Mouse (Mus musculus): ENCODE data around the gene Bcdin3d.

The Bcdin3d gene

GRCm38 (mm10) chr15:99474576-99474926, at the start of gene Bcdin3d:
Gene Bcdin3d (minus strand): TSS chr15:99474730.
- under 1% methylated on average over 26 of the region's 26 CpGs for whole genome bisulfite sequencing

GRCm38 (mm10) chr15:99520306-99520705, 45.8 kb upstream of the Bcdin3d start:
- 68% methylated on average over 7 of the region's 7 CpGs for WGBS

GRCm38 (mm10) chr15:99519626-99520025, 45.1 kb upstream of the Bcdin3d start:
- WGBS, result 85% methylated on average over 9 of the region's 9 CpGs

GRCm38 (mm10) chr15:99517715-99518114, 43.2 kb upstream of the Bcdin3d start:
- WGBS, result 67% methylated on average over 7 of the region's 7 CpGs

GRCm38 (mm10) chr15:99516715-99517114, 42.2 kb upstream of the Bcdin3d start:
- 60% methylated on average over 8 of the region's 8 CpGs for WGBS

GRCm38 (mm10) chr15:99511797-99512525, 37.4 kb upstream of the Bcdin3d start:
- WGBS, result 62% methylated on average over 15 of the region's 15 CpGs

- 63% methylated on average over 3 of the region's 3 CpGs for WGBS
These were observed 36.1 kb upstream of the Bcdin3d start for GRCm38 (mm10) chr15:99510621-99511020.

- 83% methylated on average over 7 of the region's 7 CpGs for WGBS
These were observed 35.3 kb upstream of the Bcdin3d start for GRCm38 (mm10) chr15:99509840-99510239.

GRCm38 (mm10) chr15:99505324-99506095, 31.0 kb upstream of the Bcdin3d start:
- 75% methylated on average over 15 of the region's 15 CpGs for WGBS

GRCm38 (mm10) chr15:99503256-99503655, 28.7 kb upstream of the Bcdin3d start:
- WGBS, result 79% methylated on average over 5 of the region's 5 CpGs

GRCm38 (mm10) chr15:99502311-99502831, 27.8 kb upstream of the Bcdin3d start:
- 44% methylated on average over 12 of the region's 12 CpGs for WGBS

- 46% methylated on average over 20 of the region's 20 CpGs for WGBS
These were observed 27.0 kb upstream of the Bcdin3d start for GRCm38 (mm10) chr15:99501292-99502260.

- WGBS, result 38% methylated on average over 5 of the region's 5 CpGs
These were observed 25.8 kb upstream of the Bcdin3d start for GRCm38 (mm10) chr15:99500320-99500719.

- 75% methylated on average over 6 of the region's 6 CpGs for WGBS
These were observed 25.2 kb upstream of the Bcdin3d start for GRCm38 (mm10) chr15:99499726-99500125.

- 50% methylated on average over 4 of the region's 4 CpGs for WGBS
These were observed 24.3 kb upstream of the Bcdin3d start for GRCm38 (mm10) chr15:99498781-99499180.

- WGBS, result 42% methylated on average over 4 of the region's 4 CpGs
These were observed 23.8 kb upstream of the Bcdin3d start for GRCm38 (mm10) chr15:99498356-99498755.

GRCm38 (mm10) chr15:99497527-99498242, 23.2 kb upstream of the Bcdin3d start:
- 25% methylated on average over 12 of the region's 12 CpGs for WGBS

GRCm38 (mm10) chr15:99497061-99497460, 22.5 kb upstream of the Bcdin3d start:
- WGBS, result 16% methylated on average over 4 of the region's 4 CpGs

- 74% methylated on average over 6 of the region's 6 CpGs for WGBS
These were observed 10.2 kb upstream of the Bcdin3d start for GRCm38 (mm10) chr15:99484745-99485144.

GRCm38 (mm10) chr15:99475814-99476213, 1.3 kb upstream of the Bcdin3d start:
- WGBS, result 81% methylated on average over 1 of the region's 1 CpGs
